Mouse (Mus musculus) intestine, embryonic 16.5 days (tissue): ENCODE data around the gene Scin. TPM values are rescaled to one million over a fixed set of nuclear protein-coding genes. Genes with fewer than 3 reads are reported as not detected.

Source experiments
- polyA plus RNA-seq: library from polyadenylated mRNA; unstranded; fragments of >200 nt; fragmentation: Nextera tagmentation; extraction: Ambion mirVana; gene quantifications from 2 replicates; pipeline ENCODE4 v1.2.1, GENCODE M21; 2015

Gene Scin
- polyA plus RNA-seq, 1 experiment from 2014 or later: 67.5 TPM

Other genes with a start within 250 kb of the Scin start
- 75.1 and 75.4 TPM in 2 replicates for gene Arl4a, start 96.2 kb downstream of the Scin start, polyA plus RNA-seq
- not detected in 2 replicates for gene Lsmem1, start 65.3 kb upstream of the Scin start, polyA plus RNA-seq
- gene Ifrd1, start 114.3 kb upstream of the Scin start, polyA plus RNA-seq: 80.1 and 86.9 TPM in 2 replicates